Mouse (Mus musculus) adrenal gland, postnatal 4 days (tissue): Measurements from ENCODE around the gene Dnah8. TPM values are rescaled to one million over a fixed set of nuclear protein-coding genes. Genes with fewer than 3 reads are reported as not detected.

ENCODE experiments used
- DNase-seq, 2 experiments: peaks; one replicate each; pipeline ENCODE4 v3.0.0; 2021 to 2022; ENCODE audit warnings: low spot score in 2 of 2, mixed read lengths in 2 of 2
- total RNA-seq, 2 experiments: library from RNA; stranded (reverse); gene quantifications; 2 replicates each; pipeline ENCODE4 v1.2.3; 2021

Dnah8 gene
- total RNA-seq, 2 experiments from 2014 or later, result 0.62 to 1.3 TPM

- DNase-seq, result peak; percentile 22 to 31
These were observed 122.2 kb downstream of the Dnah8 start for GRCm38 (mm10) chr17:30746056-30747024.

GRCm38 (mm10) chr17:30749391-30749790, 125.2 kb downstream of the Dnah8 start:
- no peak for DNase-seq

- DNase-seq, result no peak
These were observed 126.1 kb downstream of the Dnah8 start for GRCm38 (mm10) chr17:30750269-30750668.

DNA sequence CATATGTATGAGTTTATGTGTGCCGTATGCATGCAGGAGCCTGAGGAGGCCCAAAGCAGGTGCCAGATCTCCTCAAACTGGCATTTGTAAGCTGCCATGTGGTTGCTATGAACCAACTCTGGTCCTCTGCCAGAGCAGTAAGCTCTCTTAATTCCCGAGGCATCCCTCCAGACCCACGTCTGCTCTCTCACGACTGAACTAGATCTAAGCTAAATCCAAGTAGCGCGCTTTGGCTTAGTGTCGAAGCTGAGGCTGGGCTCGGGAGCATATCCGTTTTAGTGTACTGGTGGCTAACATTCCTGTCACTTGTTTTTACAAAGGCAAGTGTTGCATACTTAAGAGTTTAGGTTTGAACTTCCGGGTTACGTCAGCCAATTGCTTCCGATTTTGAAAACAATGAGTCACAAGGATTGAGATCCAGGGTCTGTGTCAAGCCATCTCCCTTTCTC, 128.2 kb downstream of the Dnah8 start:
- DNase-seq, result no peak

- DNase-seq, result no peak
These were observed 129.0 kb downstream of the Dnah8 start for GRCm38 (mm10) chr17:30753201-30753600.

DNA sequence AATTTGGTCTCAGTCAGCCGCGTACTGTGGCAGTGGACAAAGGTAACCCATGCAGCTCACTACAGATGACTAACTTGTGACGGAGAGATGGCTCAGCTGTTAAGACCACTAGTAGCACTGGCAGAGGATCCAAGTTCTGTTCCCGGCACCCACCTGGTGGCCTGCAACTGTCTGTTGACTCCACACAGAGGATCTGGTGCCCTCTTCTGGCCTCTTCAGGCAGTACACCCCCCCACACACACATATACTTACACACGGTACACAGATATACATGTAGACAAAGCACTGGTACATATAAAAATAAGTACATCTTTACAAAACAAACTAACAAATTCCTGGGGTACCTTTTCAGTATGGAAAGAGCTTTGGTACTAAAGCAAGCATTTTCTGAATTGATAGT, 132.6 kb downstream of the Dnah8 start:
- DNase-seq, result no peak

- no peak for DNase-seq
These were observed 136.2 kb downstream of the Dnah8 start for GRCm38 (mm10) chr17:30760307-30760706.

- DNase-seq, result no peak
These were observed 140.1 kb downstream of the Dnah8 start for GRCm38 (mm10) chr17:30764276-30764675.

GRCm38 (mm10) chr17:30774416-30774815, 150.3 kb downstream of the Dnah8 start:
- DNase-seq, result no peak

- DNase-seq, result no peak
These were observed 150.9 kb downstream of the Dnah8 start for GRCm38 (mm10) chr17:30775096-30775495.

DNA sequence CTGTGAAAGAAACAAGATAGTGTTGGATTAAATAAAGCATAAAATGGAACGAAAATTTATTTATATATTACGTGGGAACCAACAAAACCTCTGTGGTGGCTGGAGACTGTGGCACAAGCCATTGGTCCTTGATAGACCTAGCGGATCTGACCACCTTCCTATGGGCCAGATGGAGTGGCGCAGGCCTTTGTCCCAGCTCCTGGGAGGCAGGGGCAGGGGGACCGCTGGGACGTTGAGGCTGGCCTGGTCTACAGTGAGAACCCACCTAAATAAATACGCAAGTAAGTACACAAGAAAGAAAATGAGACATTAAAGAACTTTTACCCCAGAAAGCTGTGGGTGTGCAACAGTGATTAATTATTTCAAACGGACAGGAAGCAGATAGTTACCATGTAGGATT, 156.9 kb downstream of the Dnah8 start:
- no peak for DNase-seq

GRCm38 (mm10) chr17:30782286-30782685, 158.1 kb downstream of the Dnah8 start:
- no peak for DNase-seq

DNA sequence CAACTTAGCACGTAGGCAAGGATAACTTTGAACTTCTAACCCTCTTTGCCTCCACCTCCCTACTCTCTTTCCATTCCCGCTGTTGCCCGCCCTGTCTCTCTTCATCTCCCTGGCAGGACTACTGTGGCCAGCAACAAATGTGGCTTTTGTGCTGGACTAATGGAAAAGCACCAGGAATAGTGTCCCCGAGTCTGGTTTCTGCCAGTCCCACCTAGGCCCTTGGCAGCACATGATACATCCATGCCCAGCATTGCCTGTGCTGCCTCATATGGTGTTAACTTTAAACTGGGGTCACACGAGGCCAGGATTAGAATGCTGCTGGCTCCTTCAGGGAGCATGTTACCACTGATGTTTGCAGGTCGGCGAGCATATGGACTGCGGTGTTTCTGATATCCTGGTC, 164.2 kb downstream of the Dnah8 start:
- no peak for DNase-seq

DNA sequence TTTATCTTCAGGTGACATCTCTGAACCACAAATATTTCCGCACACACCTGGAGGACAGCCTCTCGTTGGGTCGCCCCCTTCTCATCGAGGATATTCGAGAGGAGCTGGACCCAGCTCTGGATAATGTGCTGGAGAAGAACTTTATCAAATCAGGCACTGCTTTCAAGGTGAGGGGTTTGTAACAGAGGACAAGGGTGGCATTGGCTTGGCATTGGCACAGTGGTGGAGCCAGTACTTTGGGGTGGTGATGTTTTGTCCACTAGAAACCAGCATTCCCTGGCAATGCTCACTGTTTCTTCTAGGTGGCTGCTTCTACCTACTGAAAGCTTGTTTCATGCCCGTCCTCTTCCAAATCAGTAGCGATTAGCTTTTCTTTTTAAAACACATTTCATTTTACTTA, 166.7 kb downstream of the Dnah8 start:
- DNase-seq, result no peak

GRCm38 (mm10) chr17:30792396-30792795, 168.2 kb downstream of the Dnah8 start:
- no peak for DNase-seq

DNA sequence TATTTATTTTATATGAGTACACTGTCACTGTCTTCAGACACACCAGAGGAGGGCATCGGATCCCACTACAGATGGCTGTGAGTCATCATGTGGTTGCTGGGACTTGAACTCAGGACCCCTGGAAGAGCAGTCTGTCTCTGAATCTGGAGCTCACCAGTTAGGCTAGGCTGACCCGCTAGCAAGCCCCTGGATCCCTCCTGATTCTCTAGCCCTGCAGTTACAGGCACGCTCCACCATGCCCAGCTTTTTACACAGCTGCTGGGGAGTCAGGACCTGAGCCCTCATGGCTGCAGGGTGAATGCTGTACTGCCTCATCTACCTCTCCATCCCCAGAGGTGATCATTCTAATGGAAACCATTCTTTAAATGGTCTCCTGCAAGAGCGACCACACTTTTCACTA, 172.5 kb downstream of the Dnah8 start:
- DNase-seq, result no peak

GRCm38 (mm10) chr17:30800261-30800985, 176.3 kb downstream of the Dnah8 start:
- DNase-seq, result no peak

GRCm38 (mm10) chr17:30803668-30804067, 179.5 kb downstream of the Dnah8 start:
- DNase-seq, result no peak

DNA sequence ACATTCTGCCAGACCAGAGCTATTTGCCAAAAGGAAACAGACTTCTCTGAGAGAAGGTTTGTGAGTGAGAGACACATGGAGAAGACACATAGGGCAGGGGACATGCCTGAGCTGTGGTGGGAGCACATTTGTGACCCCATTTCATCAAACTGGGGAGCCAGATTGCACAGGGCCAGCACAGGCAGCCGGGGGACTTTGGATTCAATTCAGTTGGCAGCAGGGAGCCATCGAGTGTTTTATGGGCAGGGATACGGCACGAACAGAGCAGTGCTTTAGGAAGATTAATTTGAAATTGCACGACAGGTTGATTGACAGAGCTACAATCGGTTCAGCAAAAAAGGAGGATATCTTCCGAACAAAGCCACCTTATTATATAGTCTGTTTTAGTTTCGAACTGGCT, 180.8 kb downstream of the Dnah8 start:
- DNase-seq, result no peak

DNA sequence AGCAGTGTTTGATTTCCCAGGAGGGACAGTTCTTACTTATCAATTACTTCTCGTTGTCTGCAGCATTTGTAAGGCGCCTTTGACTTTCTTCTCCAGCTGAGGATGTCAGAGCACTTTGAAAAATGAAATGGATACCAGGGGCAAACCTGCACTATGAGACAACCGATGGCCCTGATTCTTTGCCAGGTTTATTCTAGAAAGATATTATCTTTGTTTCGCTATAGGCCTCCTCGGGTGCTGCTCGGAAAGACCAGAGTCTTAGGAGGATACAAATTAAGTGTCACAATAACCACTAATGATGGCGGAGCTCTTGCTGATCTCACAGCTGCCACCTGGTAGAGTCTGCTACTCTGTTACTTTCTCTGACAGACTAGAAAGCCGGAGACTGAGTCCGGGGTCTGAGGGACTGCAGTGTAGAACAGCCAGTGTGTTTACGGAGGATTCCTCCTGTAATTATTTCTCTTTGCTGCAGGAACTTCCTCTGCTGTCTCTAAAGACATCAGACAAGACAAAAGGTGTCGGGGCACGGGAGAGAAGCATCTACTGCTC, 181.4 kb downstream of the Dnah8 start:
- DNase-seq, result no peak

GRCm38 (mm10) chr17:30808866-30809660, 184.9 kb downstream of the Dnah8 start:
- no peak for DNase-seq
